Mouse (Mus musculus): ENCODE results near the gene Icmt.

Icmt gene

GRCm38 (mm10) chr4:152276389-152277347 is 20.4 kb upstream of the Icmt start:
- no peak for DNase-seq

- no peak for DNase-seq
Measured at GRCm38 (mm10) chr4:152277916-152278315, 19.1 kb upstream of the Icmt start.

- DNase-seq = no peak
Measured at GRCm38 (mm10) chr4:152278986-152279385, 18.0 kb upstream of the Icmt start.

- DNase-seq = no peak
Measured at GRCm38 (mm10) chr4:152281601-152282000, 15.4 kb upstream of the Icmt start.

- DNase-seq = no peak
Measured at GRCm38 (mm10) chr4:152282721-152283120, 14.3 kb upstream of the Icmt start.

GRCm38 (mm10) chr4:152283186-152283950 is 13.7 kb upstream of the Icmt start:
- peak; percentile 93 for DNase-seq

GRCm38 (mm10) chr4:152285505-152285904 is 11.5 kb upstream of the Icmt start:
- peak; percentile 70 for DNase-seq

GRCm38 (mm10) chr4:152286183-152286582 is 10.8 kb upstream of the Icmt start:
- no peak for DNase-seq

- peak; percentile 88 for DNase-seq
Measured at GRCm38 (mm10) chr4:152286887-152287286, 10.1 kb upstream of the Icmt start.

- no peak for DNase-seq
Measured at GRCm38 (mm10) chr4:152287317-152288120, 9.5 kb upstream of the Icmt start.

- no peak for DNase-seq
Measured at GRCm38 (mm10) chr4:152288398-152288945, 8.6 kb upstream of the Icmt start.

GRCm38 (mm10) chr4:152290385-152290784 is 6.6 kb upstream of the Icmt start:
- DNase-seq = no peak

GRCm38 (mm10) chr4:152290991-152291390 is 6.0 kb upstream of the Icmt start:
- DNase-seq = no peak

- no peak for DNase-seq
Measured at GRCm38 (mm10) chr4:152291562-152291961, 5.5 kb upstream of the Icmt start, which contains the start of gene Hes3. Hes3 (minus strand) TSS chr4:152291662.

GRCm38 (mm10) chr4:152292102-152292765 is 4.8 kb upstream of the Icmt start:
- no peak for DNase-seq

GRCm38 (mm10) chr4:152294188-152294929 is 2.7 kb upstream of the Icmt start:
- DNase-seq = no peak

- peak; percentile 43 for DNase-seq
Measured at GRCm38 (mm10) chr4:152295916-152296315, 1.1 kb upstream of the Icmt start.

GRCm38 (mm10) chr4:152296371-152296770 is 656 bp upstream of the Icmt start:
- DNase-seq = peak; percentile 39

- no peak for DNase-seq
Measured at GRCm38 (mm10) chr4:152298836-152299235, 1.8 kb downstream of the Icmt start.

- no peak for DNase-seq
Measured at GRCm38 (mm10) chr4:152300375-152300774, 3.3 kb downstream of the Icmt start.

- no peak for DNase-seq
Measured at GRCm38 (mm10) chr4:152302012-152302411, 5.0 kb downstream of the Icmt start.

All from thymus, postnatal 4 days (tissue).